Mouse (Mus musculus): ENCODE results near the gene Flt3.

DNA sequence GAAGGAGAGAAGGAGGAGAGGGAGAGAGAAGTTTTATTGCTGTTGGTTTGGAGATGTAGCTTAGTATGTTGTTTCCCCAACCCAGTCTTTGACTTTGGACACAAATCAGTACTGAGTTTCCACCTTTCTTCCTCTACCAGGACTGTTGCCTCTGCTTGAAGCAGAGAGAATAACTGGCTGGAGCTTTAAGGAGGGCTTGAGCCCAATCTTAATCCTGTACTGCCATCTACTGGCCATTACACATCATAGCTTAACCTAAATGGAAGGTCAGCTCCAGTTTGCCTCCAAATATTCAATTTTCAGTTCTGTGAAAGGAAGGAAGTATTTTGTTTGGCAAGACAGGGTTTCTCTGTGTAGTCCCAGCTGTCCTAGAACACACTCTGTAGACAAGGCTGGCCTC, 80.6 kb downstream of the Flt3 start:
- TF ChIP-seq JUND (conservative IDR thresholded peaks at IDR 0.05; ENCODE audit: low read depth, low read length) (no peak), MAX (IDR thresholded peaks at IDR 0.05; ENCODE audit: low read length) (no peak), POLR2A (IDR thresholded peaks at IDR 0.05; ENCODE audit: low read depth, low read length) (no peak), UBTF (IDR thresholded peaks at IDR 0.05; ENCODE audit: low read depth, low read length) (no peak), BHLHE40 (IDR thresholded peaks at IDR 0.05; ENCODE audit: low read depth, low read length) (no peak), CTCF (conservative IDR thresholded peaks at IDR 0.05 in 1 of 2, IDR thresholded peaks at IDR 0.05 in 1 of 2; ENCODE audit: low read depth in 2 of 2, low read length in 2 of 2) (peak; percentile 68 to 94), POLR2AphosphoS2 (IDR thresholded peaks at IDR 0.05; ENCODE audit: low read depth, low read length) (no peak), SIN3A (IDR thresholded peaks at IDR 0.05; ENCODE audit: low read length) (no peak), RCOR1 (conservative IDR thresholded peaks at IDR 0.05; ENCODE audit: low read depth, low read length) (no peak)
